Mouse (Mus musculus): ENCODE results near the gene Metap1.

- TF ChIP-seq CTCF (IDR thresholded peaks at IDR 0.05; ENCODE audit: extremely low read depth, insufficient read depth, low read length), result no peak
- TF ChIP-seq POLR2A (IDR thresholded peaks at IDR 0.05; ENCODE audit: extremely low read depth, insufficient read depth, low read length), result no peak
Measured at GRCm38 (mm10) chr3:138526073-138526915, 37.0 kb upstream of the Metap1 start, which contains the start of gene Eif4e.

All from cortical plate, adult 2 months (tissue).